Mouse (Mus musculus) intestine, embryonic 15.5 days (tissue): ENCODE measurements around the gene Tktl2. TPM values are rescaled to one million over a fixed set of nuclear protein-coding genes. Genes with fewer than 3 reads are reported as not detected.

ENCODE experiments used
- polyA plus RNA-seq: library from polyadenylated mRNA; unstranded; fragments of >200 nt; fragmentation: Nextera tagmentation; extraction: Ambion mirVana; gene quantifications from 2 replicates; pipeline ENCODE4 v1.2.1, GENCODE M21; 2015

The Tktl2 gene
- polyA plus RNA-seq, 1 experiment from 2014 or later: not detected

Other genes with a start within 250 kb of the Tktl2 start
- gene Tma16, start 25.2 kb upstream of the Tktl2 start, polyA plus RNA-seq: 13.1 and 13.3 TPM in 2 replicates
- gene Npy5r, start 176.4 kb downstream of the Tktl2 start, polyA plus RNA-seq: not detected in 2 replicates
- gene Npy1r, start 185.4 kb downstream of the Tktl2 start, polyA plus RNA-seq: 1.4 and 1.7 TPM in 2 replicates